ENCODE assay signal across 9 mouse cellular contexts in the genomic region with DNA sequence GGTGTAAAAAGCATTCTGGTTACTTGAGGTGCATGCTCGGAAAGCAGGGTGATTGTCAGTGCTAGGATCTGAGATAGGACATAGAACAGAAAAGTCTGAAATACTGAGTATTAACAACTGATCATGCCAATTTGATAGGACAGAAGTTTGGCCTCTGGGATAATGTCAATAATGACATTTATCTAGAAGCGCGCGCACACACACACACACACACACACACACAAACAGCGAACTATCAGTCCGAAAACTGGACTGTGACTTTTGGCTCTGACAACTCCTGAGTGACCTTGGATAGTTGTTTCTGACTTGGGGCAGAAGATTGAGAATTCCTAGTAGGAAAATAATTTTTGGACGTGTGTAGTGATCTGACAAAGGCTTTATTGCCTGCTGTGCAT. TPM values are rescaled to one million over a fixed set of nuclear protein-coding genes. Genes with fewer than 3 reads are reported as not detected.
DNase-seq lines count a peak whose midpoint lies in the region; ATAC-seq lines count a peak whose summit lies in the region.
"Had no signal": no experiment of that assay in that cellular context is flagged by ENCODE, and none has a peak within 500 bp of the region (broad histone marks: within the 10 kb centered on the region; RNA-seq: fewer than 3 reads in every experiment).

No protein-coding gene starts in this region.

- peak overlapping the region; percentile 88 for H3K4me2 ChIP-seq in kidney, embryonic 15.5 days
- peak overlapping the region; percentile 63 for H3K4me2 ChIP-seq in hindbrain, embryonic 15.5 days
- peak overlapping the region; percentile 74 for H3K4me2 ChIP-seq in midbrain, embryonic 14.5 days (ENCODE audit: low read length)

- no peak for DNase-seq in kidney, adult 11 months
- DNase-seq in embryonic facial prominence, embryonic 10.5 days (ENCODE audit: low spot score) = no peak
- DNase-seq in midbrain, embryonic 14.5 days = no peak
- DNase-seq in gastrocnemius, adult 18-20 months (ENCODE audit: low spot score) = no peak
- DNase-seq in cerebellum, postnatal 36 days = no peak
- DNase-seq in cerebellum, adult 11 months = no peak
- DNase-seq: thymus, postnatal 36 days had no signal

- peak overlapping the region; percentile 99 for H3K4me3 ChIP-seq in kidney, embryonic 15.5 days (replicated peaks)
- H3K4me3 ChIP-seq in embryonic facial prominence, embryonic 10.5 days = peak overlapping the region; percentile 93
- peak overlapping the region; percentile 78 for H3K4me3 ChIP-seq in hindbrain, embryonic 15.5 days
- peak overlapping the region; percentile 91 for H3K4me3 ChIP-seq in midbrain, embryonic 14.5 days (replicated peaks; ENCODE audit: low read depth, low read length)

- no peaks in the 10 kb centered on the region for H3K36me3 ChIP-seq in kidney, embryonic 15.5 days
- H3K36me3 ChIP-seq in embryonic facial prominence, embryonic 10.5 days (replicated peaks) = no peaks in the 10 kb centered on the region
- no peaks in the 10 kb centered on the region for H3K36me3 ChIP-seq in hindbrain, embryonic 15.5 days
- no peaks in the 10 kb centered on the region for H3K36me3 ChIP-seq in midbrain, embryonic 14.5 days (ENCODE audit: control insufficient read depth, insufficient read depth, low read length)

- H3K27ac ChIP-seq in kidney, embryonic 15.5 days = peak overlapping the region; percentile 88; the same call in 1 of the 2 replicates
- no peak overlapping the region for H3K27ac ChIP-seq in embryonic facial prominence, embryonic 10.5 days (replicated peaks)
- no peak overlapping the region for H3K27ac ChIP-seq in hindbrain, embryonic 15.5 days (replicated peaks)
- H3K27ac ChIP-seq in midbrain, embryonic 14.5 days (replicated peaks; ENCODE audit: low read depth, low read length) = no peak overlapping the region

- peak overlapping the region; percentile 95 for H3K9ac ChIP-seq in kidney, embryonic 15.5 days
- peak overlapping the region; percentile 85 for H3K9ac ChIP-seq in hindbrain, embryonic 15.5 days
- peak overlapping the region; percentile 88 for H3K9ac ChIP-seq in midbrain, embryonic 14.5 days (replicated peaks; ENCODE audit: low read length)

- ATAC-seq in kidney, embryonic 15.5 days (replicated peaks; ENCODE audit: low FRiP score) = no peak
- no peak for ATAC-seq in hindbrain, embryonic 15.5 days (ENCODE audit: low FRiP score, low read depth)
- ATAC-seq in midbrain, embryonic 14.5 days (ENCODE audit: low FRiP score, low TSS enrichment) = no peak

- H3K4me1 ChIP-seq in kidney, embryonic 15.5 days = peaks cover 47% of the 10 kb centered on the region
- H3K4me1 ChIP-seq in embryonic facial prominence, embryonic 10.5 days = peaks cover 48% of the 10 kb centered on the region
- H3K4me1 ChIP-seq in hindbrain, embryonic 15.5 days (replicated peaks) = peaks cover 27% of the 10 kb centered on the region
- peaks cover 18% of the 10 kb centered on the region for H3K4me1 ChIP-seq in midbrain, embryonic 14.5 days (ENCODE audit: control insufficient read depth, insufficient read depth, low read length)

- no peaks in the 10 kb centered on the region for H3K9me3 ChIP-seq in kidney, embryonic 15.5 days (replicated peaks)
- no peaks in the 10 kb centered on the region for H3K9me3 ChIP-seq in embryonic facial prominence, embryonic 10.5 days
- H3K9me3 ChIP-seq in hindbrain, embryonic 15.5 days = no peaks in the 10 kb centered on the region
- no peaks in the 10 kb centered on the region for H3K9me3 ChIP-seq in midbrain, embryonic 14.5 days (ENCODE audit: control insufficient read depth, low read length)

- WGBS in kidney, embryonic 15.5 days = 31% methylated on average over 7 of the region's 7 CpGs
- WGBS in embryonic facial prominence, embryonic 10.5 days = 38% methylated on average over 7 of the region's 7 CpGs
- 32% methylated on average over 7 of the region's 7 CpGs for WGBS in hindbrain, embryonic 15.5 days
- whole genome bisulfite sequencing in midbrain, embryonic 14.5 days = 43% methylated on average over 7 of the region's 7 CpGs

- H3K27me3 ChIP-seq in kidney, embryonic 15.5 days = no peaks in the 10 kb centered on the region
- H3K27me3 ChIP-seq in embryonic facial prominence, embryonic 10.5 days (replicated peaks; ENCODE audit: low read depth, poor library complexity, severe bottlenecking) = no peaks in the 10 kb centered on the region
- no peaks in the 10 kb centered on the region for H3K27me3 ChIP-seq in hindbrain, embryonic 15.5 days
- no peaks in the 10 kb centered on the region for H3K27me3 ChIP-seq in midbrain, embryonic 14.5 days (ENCODE audit: control insufficient read depth, insufficient read depth, low read length)

RNA-seq across cellular contexts. Expression of a gene that starts 0.8 kb away (rescaled TPM):
- polyA plus RNA-seq in kidney, embryonic 15.5 days (2015; fragmentation: Nextera tagmentation; extraction: Ambion mirVana) = 14.4 and 15.2 TPM in 2 replicates
- 8.8 and 9.0 TPM in 2 replicates for polyA plus RNA-seq in embryonic facial prominence, embryonic 10.5 days (2016; fragmentation: Nextera tagmentation; extraction: Ambion mirVana)
- 8.9 and 12.8 TPM in 2 replicates for polyA plus RNA-seq in hindbrain, embryonic 15.5 days (2015; fragmentation: Nextera tagmentation; extraction: Ambion mirVana)
- 4.6 and 5.2 TPM in 2 replicates for polyA plus RNA-seq in midbrain, embryonic 14.5 days (2014; fragmentation: Nextera tagmentation; extraction: Ambion mirVana)
- total RNA-seq in gastrocnemius, adult 18-20 months (2021) = not detected

RNA-seq across cellular contexts. Expression of a gene that starts 8.9 kb away (rescaled TPM):
- polyA plus RNA-seq in kidney, embryonic 15.5 days (2015; fragmentation: Nextera tagmentation; extraction: Ambion mirVana) = 10.2 and 10.9 TPM in 2 replicates
- 6.9 and 8.2 TPM in 2 replicates for polyA plus RNA-seq in embryonic facial prominence, embryonic 10.5 days (2016; fragmentation: Nextera tagmentation; extraction: Ambion mirVana)
- 7.6 and 8.4 TPM in 2 replicates for polyA plus RNA-seq in hindbrain, embryonic 15.5 days (2015; fragmentation: Nextera tagmentation; extraction: Ambion mirVana)
- polyA plus RNA-seq in midbrain, embryonic 14.5 days (2014; fragmentation: Nextera tagmentation; extraction: Ambion mirVana) = 5.7 and 6.3 TPM in 2 replicates
- 10 to 100 TPM in 1 of 2 experiments, 1 to 10 TPM in 1; 9.3 to 12.1 TPM for total RNA-seq in gastrocnemius, adult 18-20 months (2021)

RNA-seq across cellular contexts. Expression of a gene that starts 16.9 kb away (rescaled TPM):
- polyA plus RNA-seq in kidney, embryonic 15.5 days (2015; fragmentation: Nextera tagmentation; extraction: Ambion mirVana) = 22.2 and 24.6 TPM in 2 replicates
- 10.3 and 12.9 TPM in 2 replicates for polyA plus RNA-seq in embryonic facial prominence, embryonic 10.5 days (2016; fragmentation: Nextera tagmentation; extraction: Ambion mirVana)
- 5.2 and 5.7 TPM in 2 replicates for polyA plus RNA-seq in hindbrain, embryonic 15.5 days (2015; fragmentation: Nextera tagmentation; extraction: Ambion mirVana)
- 2.7 and 4.4 TPM in 2 replicates for polyA plus RNA-seq in midbrain, embryonic 14.5 days (2014; fragmentation: Nextera tagmentation; extraction: Ambion mirVana)
- under 1 TPM; 0.80 to 0.90 TPM for total RNA-seq in gastrocnemius, adult 18-20 months (2021)

RNA-seq across cellular contexts. Expression of a gene that starts 31.1 kb away (rescaled TPM):
- 101 and 105 TPM in 2 replicates for polyA plus RNA-seq in kidney, embryonic 15.5 days (2015; fragmentation: Nextera tagmentation; extraction: Ambion mirVana)
- polyA plus RNA-seq in embryonic facial prominence, embryonic 10.5 days (2016; fragmentation: Nextera tagmentation; extraction: Ambion mirVana) = 82.3 and 87.5 TPM in 2 replicates
- polyA plus RNA-seq in hindbrain, embryonic 15.5 days (2015; fragmentation: Nextera tagmentation; extraction: Ambion mirVana) = 167 and 182 TPM in 2 replicates
- polyA plus RNA-seq in midbrain, embryonic 14.5 days (2014; fragmentation: Nextera tagmentation; extraction: Ambion mirVana) = 184 and 230 TPM in 2 replicates
- total RNA-seq in gastrocnemius, adult 18-20 months (2021) = 1 to 10 TPM; 5.0 to 6.0 TPM
